Mouse (Mus musculus) central nervous system, embryonic 18 days (tissue): ENCODE data around the gene 1700013H16Rik. TPM values are rescaled to one million over a fixed set of nuclear protein-coding genes. Genes with fewer than 3 reads are reported as not detected.

Source experiments
- polyA plus RNA-seq: library from polyadenylated mRNA; depleted of rRNA; stranded (reverse); fragments of >200 nt; gene quantifications from 2 replicates; pipeline ENCODE4 v1.2.3, GENCODE M21; 2012; rRNA removed

1700013H16Rik gene
- polyA plus RNA-seq, result 0.04 TPM in 1 of 2 replicates, not detected in the other

GRCm38 (mm10) chrX:53757736-53758135 is at the start of gene 1700013H16Rik:
1700013H16Rik (minus strand) TSS chrX:53757831.

GRCm38 (mm10) chrX:53797519-53797918 is 39.9 kb upstream of the 1700013H16Rik start, which contains the start of gene Xlr:
Xlr (minus strand) TSS chrX:53797706.

GRCm38 (mm10) chrX:53776276-53776675 is 18.6 kb upstream of the 1700013H16Rik start, which contains the start of gene Zfp36l3:
Zfp36l3 (minus strand) TSS chrX:53776394.

GRCm38 (mm10) chrX:53724596-53724995 is 33.0 kb downstream of the 1700013H16Rik start, which contains the start of gene 4930502E18Rik:
4930502E18Rik (plus strand) TSS chrX:53724826.

Other genes with a start within 250 kb of the 1700013H16Rik start
- 190 and 196 TPM in 2 replicates for gene Rtl8c, start 149.8 kb downstream of the 1700013H16Rik start, polyA plus RNA-seq
- gene Gm14597, start 148.9 kb downstream of the 1700013H16Rik start, polyA plus RNA-seq, result not detected in 2 replicates
- 280 and 283 TPM in 2 replicates for gene Rtl8a, start 114.1 kb downstream of the 1700013H16Rik start, polyA plus RNA-seq
- gene Rtl8b, start 87.4 kb downstream of the 1700013H16Rik start, polyA plus RNA-seq, result 330 and 338 TPM in 2 replicates
- 0.21 and 0.28 TPM in 2 replicates for gene 4930502E18Rik, start 33.0 kb downstream of the 1700013H16Rik start, polyA plus RNA-seq
- gene Zfp36l3, start 18.6 kb upstream of the 1700013H16Rik start, polyA plus RNA-seq, result 0.03 and 0.06 TPM in 2 replicates
- 0.90 and 1.1 TPM in 2 replicates for gene Xlr, start 39.9 kb upstream of the 1700013H16Rik start, polyA plus RNA-seq